Mouse (Mus musculus) mature B cell (primary cell): ENCODE results near the gene AV320801.
"Not testable (repeated sequence)": the region's sequence is repeated elsewhere in the genome, so short reads cannot be mapped to it uniquely, and the experiment has no call there.

Experiments used
- in situ Hi-C: fragments of 300-500 bp; cut with MboI; formaldehyde crosslinking; loops from 2 replicates; pipeline ENCODE4 v1.14.3; 2019

The AV320801 gene

DNA sequence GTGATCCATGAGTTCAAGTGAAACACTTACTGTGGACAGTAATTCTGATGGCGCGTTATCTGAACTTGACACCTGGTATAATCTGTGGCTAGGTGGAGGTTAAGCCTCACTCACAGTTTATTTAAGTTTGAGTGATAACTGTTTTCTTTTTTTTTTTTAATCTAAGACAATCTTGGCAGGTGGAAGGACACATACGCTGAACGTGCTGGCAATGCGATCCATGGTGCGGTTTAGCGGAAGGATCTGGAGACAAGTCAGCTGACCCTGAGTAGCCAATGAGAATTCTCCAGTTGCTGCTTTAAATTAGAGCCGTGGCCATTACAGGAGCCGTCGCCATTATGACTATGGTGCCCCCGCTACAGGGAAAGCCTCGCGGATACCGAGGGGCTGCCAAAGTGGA lies at the start of gene AV320801:
Gene AV320801 (plus strand): TSS at position 301 of the 400 bp plus-strand sequence.
- in situ Hi-C loops, result not testable (repeated sequence)

DNA sequence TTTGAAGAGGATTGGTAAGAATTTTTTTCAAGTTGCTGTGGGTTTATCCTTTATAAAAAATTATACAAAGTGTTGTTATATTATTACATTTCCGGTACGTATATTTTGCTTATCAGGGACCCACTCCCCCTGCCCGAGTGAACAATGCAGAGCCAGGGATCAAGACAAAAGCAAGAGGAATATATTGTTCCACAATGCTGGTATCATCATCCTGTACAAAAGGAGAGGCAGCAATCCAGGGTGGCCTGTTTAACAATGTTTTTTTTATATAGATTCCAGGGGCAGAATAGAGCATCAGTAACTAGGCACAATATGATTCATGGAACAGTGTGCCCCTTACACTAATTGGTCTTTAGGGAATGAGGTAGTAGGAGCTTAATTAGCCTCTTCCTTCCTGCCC lies 30.2 kb upstream of the AV320801 start:
- in situ Hi-C loops, result not testable (repeated sequence)

DNA sequence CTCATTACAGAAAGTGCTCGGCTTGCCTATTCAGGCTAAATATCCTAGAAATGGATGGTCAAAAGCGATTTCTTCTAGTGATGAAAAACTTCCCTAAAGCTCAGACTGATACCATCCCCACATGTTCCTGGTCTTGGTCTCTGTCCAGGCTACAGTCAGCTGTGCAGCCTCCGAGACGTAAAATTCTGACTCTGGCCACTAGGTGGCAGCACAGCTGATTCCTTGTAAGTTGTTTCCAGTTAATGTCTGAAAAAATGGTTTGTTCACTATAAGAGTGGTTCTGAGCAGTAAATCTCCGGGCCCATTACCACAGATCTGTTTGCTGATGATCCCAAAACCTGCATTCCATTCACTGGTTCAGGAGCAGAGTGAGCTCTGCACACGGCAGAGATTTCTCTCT lies 12.5 kb upstream of the AV320801 start:
- in situ Hi-C loops, result not testable (repeated sequence)

DNA sequence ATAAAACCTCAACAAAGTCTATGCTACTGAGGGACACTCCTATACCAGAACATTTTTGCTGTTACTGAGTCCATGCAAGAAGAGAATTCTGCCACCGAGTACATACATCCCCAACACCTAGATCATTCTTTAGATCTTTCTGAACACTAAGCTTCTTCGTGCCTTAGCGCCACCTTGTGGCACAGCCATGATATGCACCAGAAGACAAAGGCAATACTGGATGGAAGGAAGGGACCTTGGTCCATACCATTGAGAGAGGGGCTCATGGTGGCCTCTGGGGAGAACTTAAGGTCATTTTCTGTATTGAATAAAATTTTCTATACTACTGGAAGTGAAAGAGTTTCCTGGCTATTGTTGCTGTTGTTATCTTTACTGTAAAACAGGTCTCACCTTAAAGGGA lies 11.2 kb upstream of the AV320801 start:
- in situ Hi-C loops, result not testable (repeated sequence)
